Mouse (Mus musculus) testis, adult 2 months (tissue): Measurements from ENCODE around the gene Clgn.

Experiments
- CTCF ChIP-seq: fragments of 200-500 bp; IDR thresholded peaks from 2 replicates; pipeline ENCODE4 v1.5.1; 2012; ENCODE audit warnings: low read depth, mild to moderate bottlenecking, inconsistent platforms, low read length, moderate library complexity; ENCODE audit not compliant: control insufficient read depth, insufficient read depth, insufficient replicate concordance
- POLR2A ChIP-seq: fragments of 200-500 bp; IDR thresholded peaks from 2 replicates; pipeline ENCODE4 v1.6.1; 2012; ENCODE audit warnings: low read depth, mild to moderate bottlenecking, inconsistent platforms, low read length, moderate library complexity; ENCODE audit not compliant: control insufficient read depth

GRCm38 (mm10) chr8:83351315-83351714 is 38.4 kb upstream of the Clgn start:
- no peak for TF ChIP-seq POLR2A
- TF ChIP-seq CTCF: no peak
